Mouse (Mus musculus): ENCODE data around the gene 9230102O04Rik. TPM values are rescaled to one million over a fixed set of nuclear protein-coding genes. Genes with fewer than 3 reads are reported as not detected.

9230102O04Rik gene
- total and polyA plus RNA-seq, 2 experiments from 2014 or later: 1.0 to 1.5 TPM

GRCm38 (mm10) chr2:9881051-9881591, 8.2 kb downstream of the 9230102O04Rik start, which contains the start of gene 4930412O13Rik:
Gene 4930412O13Rik (plus strand): TSS chr2:9881252.
- Histone ChIP-seq H3K27ac (0 out of 2 replicates have a peak within 1 kb of the TSS, but pooled peaks have one; percentile 16), H3K9ac (replicated peaks; ENCODE audit: low read length) (no peak within 1 kb of the TSS), H3K9me3 (ENCODE audit: low read length) (no peaks in the 10 kb centered on the region), H3K4me3 (ENCODE audit: low read length) (peak within 1 kb of the TSS; percentile 4), H3K4me1 (ENCODE audit: insufficient read depth, low read length) (no peaks in the 10 kb centered on the region), H3K27me3 (ENCODE audit: insufficient read depth, low read length) (peaks cover 43% of the 10 kb centered on the region), H3K36me3 (ENCODE audit: insufficient read depth, low read length) (no peaks in the 10 kb centered on the region), H3K4me2 (ENCODE audit: low read depth, low read length) (peak within 1 kb of the TSS; percentile 65)
- no peak for TF ChIP-seq CTCF (IDR thresholded peaks at IDR 0.05; ENCODE audit: low read depth)
- no peak for ATAC-seq
- no peak for DNase-seq (ENCODE audit: low spot score)
- under 1% methylated on average over 34 of the region's 35 CpGs for WGBS

GRCm38 (mm10) chr2:9880271-9880670, 9.1 kb downstream of the 9230102O04Rik start:
- peaks cover 41% of the 10 kb centered on the region for H3K27me3 ChIP-seq (ENCODE audit: insufficient read depth, low read length)
- TF ChIP-seq CTCF (IDR thresholded peaks at IDR 0.05; ENCODE audit: low read depth): no peak
- H3K4me3 ChIP-seq (ENCODE audit: low read length): peak overlapping the region; percentile 1; the same call in 1 of the 2 replicates
- 4% methylated on average over 11 of the region's 11 CpGs for WGBS
- ATAC-seq: no peak
- H3K27ac ChIP-seq: no peak overlapping the region
- DNase-seq (ENCODE audit: low spot score): no peak
- H3K9ac ChIP-seq (replicated peaks; ENCODE audit: low read length): no peak overlapping the region
- no peaks in the 10 kb centered on the region for H3K36me3 ChIP-seq (ENCODE audit: insufficient read depth, low read length)
- H3K4me2 ChIP-seq (ENCODE audit: low read depth, low read length): peak overlapping the region; percentile 65
- H3K9me3 ChIP-seq (ENCODE audit: low read length): no peaks in the 10 kb centered on the region
- H3K4me1 ChIP-seq (ENCODE audit: insufficient read depth, low read length): no peaks in the 10 kb centered on the region

- Histone ChIP-seq H3K4me2 (ENCODE audit: low read depth, low read length) (peak overlapping the region; percentile 65), H3K9ac (replicated peaks; ENCODE audit: low read length) (no peak overlapping the region), H3K36me3 (ENCODE audit: insufficient read depth, low read length) (no peaks in the 10 kb centered on the region), H3K27ac (no peak overlapping the region), H3K27me3 (ENCODE audit: insufficient read depth, low read length) (peaks cover 35% of the 10 kb centered on the region; the same call in 1 of the 2 replicates), H3K9me3 (ENCODE audit: low read length) (no peaks in the 10 kb centered on the region), H3K4me3 (ENCODE audit: low read length) (peak overlapping the region; percentile 41), H3K4me1 (ENCODE audit: insufficient read depth, low read length) (no peaks in the 10 kb centered on the region)
- DNase-seq (ENCODE audit: low spot score): peak; percentile 92
- ATAC-seq: peak; percentile 94
- WGBS: under 1% methylated on average over 21 of the region's 21 CpGs
- peak; percentile 90 for TF ChIP-seq CTCF (IDR thresholded peaks at IDR 0.05; ENCODE audit: low read depth)
Observed at GRCm38 (mm10) chr2:9879493-9879892, 9.8 kb downstream of the 9230102O04Rik start.

GRCm38 (mm10) chr2:9879092-9879491, 10.2 kb downstream of the 9230102O04Rik start:
- ATAC-seq: peak; percentile 18
- Histone ChIP-seq H3K9ac (replicated peaks; ENCODE audit: low read length) (no peak overlapping the region), H3K27me3 (ENCODE audit: insufficient read depth, low read length) (peaks cover 33% of the 10 kb centered on the region; the same call in 1 of the 2 replicates)

GRCm38 (mm10) chr2:9878564-9879081, 10.7 kb downstream of the 9230102O04Rik start:
- Histone ChIP-seq H3K9me3 (ENCODE audit: low read length) (no peaks in the 10 kb centered on the region), H3K4me1 (ENCODE audit: insufficient read depth, low read length) (no peaks in the 10 kb centered on the region), H3K9ac (replicated peaks; ENCODE audit: low read length) (no peak overlapping the region), H3K4me2 (ENCODE audit: low read depth, low read length) (peak overlapping the region; percentile 65), H3K27ac (no peak overlapping the region), H3K36me3 (ENCODE audit: insufficient read depth, low read length) (no peaks in the 10 kb centered on the region), H3K4me3 (ENCODE audit: low read length) (peak overlapping the region; percentile 41), H3K27me3 (ENCODE audit: insufficient read depth, low read length) (peaks cover 33% of the 10 kb centered on the region; the same call in 1 of the 2 replicates)
- under 1% methylated on average over 32 of the region's 33 CpGs for WGBS
- ATAC-seq: no peak
- TF ChIP-seq CTCF (IDR thresholded peaks at IDR 0.05; ENCODE audit: low read depth): no peak
- DNase-seq (ENCODE audit: low spot score): no peak

More at GRCm38 (mm10) chr2:9879092-9879491, 10.2 kb downstream of the 9230102O04Rik start:
- Histone ChIP-seq H3K4me3 (ENCODE audit: low read length) (peak overlapping the region; percentile 41), H3K36me3 (ENCODE audit: insufficient read depth, low read length) (no peaks in the 10 kb centered on the region), H3K9me3 (ENCODE audit: low read length) (no peaks in the 10 kb centered on the region), H3K4me2 (ENCODE audit: low read depth, low read length) (peak overlapping the region; percentile 65), H3K4me1 (ENCODE audit: insufficient read depth, low read length) (no peaks in the 10 kb centered on the region), H3K27ac (no peak overlapping the region)
- no peak for TF ChIP-seq CTCF (IDR thresholded peaks at IDR 0.05; ENCODE audit: low read depth)
- WGBS: under 1% methylated on average over 22 of the region's 22 CpGs
- no peak for DNase-seq (ENCODE audit: low spot score)

- no peak for ATAC-seq
- no peak for TF ChIP-seq CTCF (IDR thresholded peaks at IDR 0.05; ENCODE audit: low read depth)
Observed at GRCm38 (mm10) chr2:9877966-9878563, 11.3 kb downstream of the 9230102O04Rik start.

More at GRCm38 (mm10) chr2:9877966-9878563, 11.3 kb downstream of the 9230102O04Rik start:
- no peaks in the 10 kb centered on the region for H3K36me3 ChIP-seq (ENCODE audit: insufficient read depth, low read length)
- no peak overlapping the region for H3K9ac ChIP-seq (replicated peaks; ENCODE audit: low read length)
- no peaks in the 10 kb centered on the region for H3K9me3 ChIP-seq (ENCODE audit: low read length)
- no peaks in the 10 kb centered on the region for H3K4me1 ChIP-seq (ENCODE audit: insufficient read depth, low read length)
- no peak for DNase-seq (ENCODE audit: low spot score)
- H3K4me2 ChIP-seq (ENCODE audit: low read depth, low read length): peak overlapping the region; percentile 65
- H3K27me3 ChIP-seq (ENCODE audit: insufficient read depth, low read length): peaks cover 38% of the 10 kb centered on the region; the same call in 1 of the 2 replicates
- no peak overlapping the region for H3K27ac ChIP-seq
- peak overlapping the region; percentile 41 for H3K4me3 ChIP-seq (ENCODE audit: low read length)
- WGBS: 1% methylated on average over 19 of the region's 19 CpGs
